Mouse (Mus musculus): ENCODE measurements at regions not wholly inside any gene's neighbourhood (a gene's known extent, or its start where the extent isn't known, plus 50 kb on each side); places are given as distances from the start of the nearest gene placed in this dataset.

DNA sequence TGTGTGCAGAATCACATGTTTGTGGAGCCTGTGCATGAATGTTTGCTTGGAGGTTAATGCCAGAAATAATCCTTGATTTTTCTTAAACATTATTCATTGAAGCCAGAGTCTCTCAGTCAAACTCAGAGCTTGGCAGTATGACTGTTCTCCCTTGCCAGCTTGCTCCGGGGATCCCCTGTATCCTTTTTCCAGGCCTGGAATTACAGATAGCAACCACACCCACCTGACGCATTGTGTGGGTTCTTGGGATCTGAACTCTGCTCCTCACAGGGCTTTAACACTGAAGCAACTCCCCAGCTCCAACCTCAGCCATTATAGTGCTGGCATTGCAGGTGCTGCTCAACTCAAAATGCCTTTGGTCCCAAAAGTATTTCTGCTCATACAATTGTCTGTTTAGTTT, 262.8 kb upstream of the Far2 start:
- Histone ChIP-seq H3K4me2 (ENCODE audit: insufficient read depth, low read depth, poor library complexity, severe bottlenecking) (no peak overlapping the region), H3K27ac (ENCODE audit: insufficient read depth, low read depth) (no peak overlapping the region), H3K27me3 (replicated peaks) (no peaks in the 10 kb centered on the region), H3K79me2 (replicated peaks; ENCODE audit: control insufficient read depth, extremely low read depth, insufficient read depth, poor library complexity, severe bottlenecking) (no peaks in the 10 kb centered on the region), H3K9ac (ENCODE audit: insufficient read depth, low read depth) (no peak overlapping the region), H3K36me3 (replicated peaks in 1 of 2; ENCODE audit: control insufficient read depth in 1 of 2, insufficient read depth in 1 of 2, low read length in 1 of 2) (no peaks in the 10 kb centered on the region), H3K4me1 (ENCODE audit: control insufficient read depth in 1 of 2, insufficient read depth in 2 of 2) (no peaks in the 10 kb centered on the region; a peak in 1 of 4 replicates), H3K9me3 (replicated peaks; ENCODE audit: low read length) (no peaks in the 10 kb centered on the region), H3K4me3 (replicated peaks in 1 of 3; ENCODE audit: low read depth in 2 of 3, low read length in 2 of 3, poor library complexity in 1 of 3) (no peak overlapping the region)
- TF ChIP-seq USF2 (conservative IDR thresholded peaks at IDR 0.05; ENCODE audit: low read depth, low read length) (no peak), HCFC1 (IDR thresholded peaks at IDR 0.05; ENCODE audit: low read depth, low read length) (no peak), PAX5 (IDR thresholded peaks at IDR 0.05; ENCODE audit: low read length) (no peak), POLR2AphosphoS2 (IDR thresholded peaks at IDR 0.05; ENCODE audit: low read depth, low read length) (no peak), SIN3A (IDR thresholded peaks at IDR 0.05; ENCODE audit: low read length) (no peak), BHLHE40 (IDR thresholded peaks at IDR 0.05; ENCODE audit: low read depth, low read length) (no peak), UBTF (IDR thresholded peaks at IDR 0.05; ENCODE audit: low read depth, low read length) (no peak), CHD2 (IDR thresholded peaks at IDR 0.05; ENCODE audit: low read length) (no peak), CHD1 (IDR thresholded peaks at IDR 0.05; ENCODE audit: low read depth, low read length) (no peak), ETS1 (conservative IDR thresholded peaks at IDR 0.05; ENCODE audit: low read depth, low read length) (no peak), RAD21 (IDR thresholded peaks at IDR 0.05; ENCODE audit: low read depth, low read length) (no peak), E2F4 (IDR thresholded peaks at IDR 0.05; ENCODE audit: insufficient replicate concordance, low read depth, low read length) (no peak), ZMIZ1 (IDR thresholded peaks at IDR 0.05; ENCODE audit: low read depth, low read length) (no peak), KAT2A (IDR thresholded peaks at IDR 0.05; ENCODE audit: insufficient replicate concordance, low read length) (no peak), USF1 (IDR thresholded peaks at IDR 0.05; ENCODE audit: low read depth, low read length) (no peak)
- in situ Hi-C loops (cut with MboI; ENCODE audit: low pct_ligation_motif_present, low pct_unique_long_range_greater_than_20kb, low sequenced_read_pairs): no loop called here
- no peak for DNase-seq (ENCODE audit: extremely low read depth)
- dilution Hi-C loops (cut with MboI; ENCODE audit: extremely low pct_ligation_motif_present, extremely low pct_unique_long_range_greater_than_20kb, low sequenced_read_pairs): no loop called here

- Histone ChIP-seq H3K27ac (ENCODE audit: insufficient read depth, low read depth) (no peak overlapping the region), H3K9ac (ENCODE audit: insufficient read depth, low read depth) (no peak overlapping the region), H3K36me3 (replicated peaks in 1 of 2; ENCODE audit: control insufficient read depth in 1 of 2, insufficient read depth in 1 of 2, low read length in 1 of 2) (no peaks in the 10 kb centered on the region), H3K27me3 (replicated peaks) (no peaks in the 10 kb centered on the region), H3K4me2 (ENCODE audit: insufficient read depth, low read depth, poor library complexity, severe bottlenecking) (no peak overlapping the region), H3K4me1 (ENCODE audit: control insufficient read depth in 1 of 2, insufficient read depth in 2 of 2) (no peaks in the 10 kb centered on the region; a peak in 1 of 4 replicates), H3K4me3 (replicated peaks in 1 of 3; ENCODE audit: low read depth in 2 of 3, low read length in 2 of 3, poor library complexity in 1 of 3) (no peak overlapping the region), H3K9me3 (replicated peaks; ENCODE audit: low read length) (no peaks in the 10 kb centered on the region), H3K79me2 (replicated peaks; ENCODE audit: control insufficient read depth, extremely low read depth, insufficient read depth, poor library complexity, severe bottlenecking) (no peaks in the 10 kb centered on the region)
- TF ChIP-seq CHD1 (IDR thresholded peaks at IDR 0.05; ENCODE audit: low read depth, low read length) (no peak), SIN3A (IDR thresholded peaks at IDR 0.05; ENCODE audit: low read length) (no peak), USF1 (IDR thresholded peaks at IDR 0.05; ENCODE audit: low read depth, low read length) (no peak), POLR2AphosphoS2 (IDR thresholded peaks at IDR 0.05; ENCODE audit: low read depth, low read length) (no peak), SMC3 (IDR thresholded peaks at IDR 0.05; ENCODE audit: low read depth, low read length) (no peak), MEF2A (IDR thresholded peaks at IDR 0.05; ENCODE audit: borderline replicate concordance, low read depth, low read length) (no peak), NELFE (IDR thresholded peaks at IDR 0.05; ENCODE audit: low read depth, low read length) (no peak), ZMIZ1 (IDR thresholded peaks at IDR 0.05; ENCODE audit: low read depth, low read length) (no peak), MXI1 (IDR thresholded peaks at IDR 0.05; ENCODE audit: low read depth, low read length) (no peak), MYC (IDR thresholded peaks at IDR 0.05; ENCODE audit: low read depth, low read length) (no peak), HCFC1 (IDR thresholded peaks at IDR 0.05; ENCODE audit: low read depth, low read length) (no peak), RAD21 (IDR thresholded peaks at IDR 0.05; ENCODE audit: low read depth, low read length) (no peak), MAFK (IDR thresholded peaks at IDR 0.05; ENCODE audit: insufficient replicate concordance, low read length) (no peak), KAT2A (IDR thresholded peaks at IDR 0.05; ENCODE audit: insufficient replicate concordance, low read length) (no peak), CHD2 (IDR thresholded peaks at IDR 0.05; ENCODE audit: low read length) (no peak), EP300 (IDR thresholded peaks at IDR 0.05; ENCODE audit: low read length) (no peak), JUND (conservative IDR thresholded peaks at IDR 0.05; ENCODE audit: low read depth, low read length) (no peak), ELF1 (IDR thresholded peaks at IDR 0.05; ENCODE audit: low read depth, low read length) (no peak), MAZ (IDR thresholded peaks at IDR 0.05; ENCODE audit: low read depth, low read length) (no peak)
- in situ Hi-C loops (cut with MboI; ENCODE audit: low pct_ligation_motif_present, low pct_unique_long_range_greater_than_20kb, low sequenced_read_pairs): no loop called here
- dilution Hi-C loops (cut with MboI; ENCODE audit: extremely low pct_ligation_motif_present, extremely low pct_unique_long_range_greater_than_20kb, low sequenced_read_pairs): no loop called here
- DNase-seq (ENCODE audit: extremely low read depth): no peak
Measured at GRCm38 (mm10) chr6:147784854-147785253, 262.2 kb upstream of the Far2 start.

Data from CH12.LX (cell line).